Mouse (Mus musculus): Measurements from ENCODE around the gene Hoxc10. TPM values are rescaled to one million over a fixed set of nuclear protein-coding genes. Genes with fewer than 3 reads are reported as not detected.

The Hoxc10 gene
- polyA plus RNA-seq, 1 experiment from 2014 or later: 0.10 TPM

DNA sequence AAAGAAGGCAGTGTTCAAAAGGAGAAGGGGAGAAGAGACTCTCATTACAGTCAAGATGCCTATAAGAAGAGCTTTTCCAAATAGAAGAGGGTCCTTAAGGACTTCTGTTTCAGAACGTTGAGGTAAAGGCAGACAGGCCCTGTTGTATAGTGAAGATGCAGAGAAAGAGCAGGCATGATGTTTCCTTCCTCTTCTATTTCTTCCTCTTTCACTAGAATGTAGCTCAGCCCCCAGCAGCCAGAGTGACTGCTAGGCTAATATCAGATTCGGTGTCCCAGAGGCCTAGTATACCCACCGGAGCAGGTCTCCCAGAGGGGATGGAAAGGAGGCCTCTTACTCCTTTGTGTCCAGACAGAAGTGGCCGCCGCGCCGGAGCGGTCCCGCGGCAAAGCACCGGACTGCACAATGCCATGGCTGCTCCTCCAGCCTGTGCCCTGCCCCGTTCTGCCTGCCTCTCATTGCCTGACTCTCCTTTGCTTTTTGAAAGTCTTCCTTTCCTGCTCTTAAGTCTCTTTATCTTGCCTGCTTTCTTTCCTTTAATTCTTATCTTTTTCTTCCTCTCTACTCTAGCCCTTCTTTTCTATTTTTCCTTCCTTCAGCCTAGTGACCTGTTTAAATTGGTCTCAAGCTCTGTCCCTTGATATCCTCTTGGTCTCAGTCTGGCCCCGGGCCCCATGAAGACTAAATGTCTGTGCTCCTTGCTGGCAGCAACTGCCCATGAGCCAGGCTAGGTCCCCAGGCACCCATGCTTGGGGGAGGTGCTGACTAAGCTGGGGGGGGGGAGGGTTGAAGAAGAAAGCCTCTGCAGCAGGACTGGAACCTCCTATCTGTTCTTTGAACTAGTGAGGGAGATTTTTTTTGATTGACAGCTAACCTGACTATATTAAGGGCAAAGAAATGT lies 12.3 kb downstream of the Hoxc10 start:
- Histone ChIP-seq H3K4me2 (no peak overlapping the region), H3K27ac (ENCODE audit: low read depth, low read length) (no peak overlapping the region), H3K36me3 (ENCODE audit: control insufficient read depth, insufficient read depth, low read length) (no peaks in the 10 kb centered on the region), H3K4me3 (ENCODE audit: low read depth, low read length) (no peak overlapping the region), H3K9me3 (replicated peaks; ENCODE audit: control insufficient read depth, low read length) (no peaks in the 10 kb centered on the region), H3K4me1 (ENCODE audit: control insufficient read depth, insufficient read depth, low read length) (0 out of 2 replicates have a peak, but pooled peaks cover 3% of the 10 kb centered on the region), H3K9ac (ENCODE audit: low read depth, low read length) (no peak overlapping the region), H3K27me3 (ENCODE audit: control insufficient read depth, insufficient read depth, low read length) (peaks cover 98% of the 10 kb centered on the region)
- WGBS (ENCODE audit: insufficient replicate concordance): 2% methylated on average over 13 of the region's 13 CpGs
- no peak for ATAC-seq (replicated peaks; ENCODE audit: insufficient number of reproducible peaks, low FRiP score, low TSS enrichment)

DNA sequence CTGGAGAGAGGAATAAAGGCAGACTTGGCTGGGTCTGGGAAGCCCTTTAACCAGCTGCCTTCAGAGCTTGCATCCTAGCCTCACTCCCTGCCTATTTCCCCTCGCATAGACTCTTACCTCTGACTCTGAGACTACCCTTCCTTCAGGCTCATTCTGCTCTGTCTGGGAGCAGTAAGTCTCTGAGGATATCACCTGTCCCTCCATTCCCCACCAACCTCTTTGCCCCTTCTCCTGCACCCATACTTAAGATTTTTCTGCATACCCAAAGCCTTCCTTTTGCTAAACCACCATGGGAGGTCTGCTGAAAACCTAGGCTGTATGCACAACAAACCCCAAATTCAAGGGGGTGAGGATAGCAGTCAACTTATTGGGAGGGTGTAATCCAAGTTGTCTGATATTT lies 13.3 kb downstream of the Hoxc10 start:
- Histone ChIP-seq H3K27me3 (ENCODE audit: control insufficient read depth, insufficient read depth, low read length) (peaks cover 100% of the 10 kb centered on the region), H3K9ac (ENCODE audit: low read depth, low read length) (no peak overlapping the region), H3K9me3 (replicated peaks; ENCODE audit: control insufficient read depth, low read length) (no peaks in the 10 kb centered on the region), H3K4me3 (ENCODE audit: low read depth, low read length) (no peak overlapping the region), H3K4me2 (no peak overlapping the region), H3K27ac (ENCODE audit: low read depth, low read length) (no peak overlapping the region), H3K36me3 (ENCODE audit: control insufficient read depth, insufficient read depth, low read length) (no peaks in the 10 kb centered on the region), H3K4me1 (ENCODE audit: control insufficient read depth, insufficient read depth, low read length) (0 out of 2 replicates have a peak, but pooled peaks cover 3% of the 10 kb centered on the region)
- ATAC-seq (replicated peaks; ENCODE audit: insufficient number of reproducible peaks, low FRiP score, low TSS enrichment): no peak
- WGBS (ENCODE audit: insufficient replicate concordance): 0% methylated on average over 1 of the region's 1 CpGs

DNA sequence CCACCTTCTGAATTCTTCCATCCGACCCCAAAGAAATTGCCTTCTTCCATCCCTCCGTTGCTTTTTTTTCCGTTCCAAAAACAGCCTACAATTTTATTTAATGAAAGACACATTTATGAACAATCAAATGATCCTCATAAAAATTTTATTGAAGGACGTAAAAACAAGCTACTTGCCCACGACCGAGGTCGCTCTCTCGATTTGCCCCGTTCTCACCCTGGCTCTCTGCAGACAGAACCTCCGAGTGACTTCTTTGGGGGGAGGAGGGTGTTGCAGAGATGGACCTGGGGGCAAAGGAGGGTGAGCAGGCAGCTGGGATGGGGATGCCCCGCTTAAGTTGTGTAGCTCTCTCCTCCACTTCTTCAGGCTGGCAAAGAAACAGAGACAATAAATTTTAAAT lies 13.8 kb downstream of the Hoxc10 start:
- Histone ChIP-seq H3K4me3 (ENCODE audit: low read depth, low read length) (no peak overlapping the region), H3K9ac (ENCODE audit: low read depth, low read length) (no peak overlapping the region), H3K27me3 (ENCODE audit: control insufficient read depth, insufficient read depth, low read length) (peaks cover 100% of the 10 kb centered on the region), H3K9me3 (replicated peaks; ENCODE audit: control insufficient read depth, low read length) (no peaks in the 10 kb centered on the region), H3K4me2 (no peak overlapping the region), H3K4me1 (ENCODE audit: control insufficient read depth, insufficient read depth, low read length) (0 out of 2 replicates have a peak, but pooled peaks cover 3% of the 10 kb centered on the region), H3K36me3 (ENCODE audit: control insufficient read depth, insufficient read depth, low read length) (no peaks in the 10 kb centered on the region), H3K27ac (ENCODE audit: low read depth, low read length) (no peak overlapping the region)
- 3% methylated on average over 11 of the region's 11 CpGs for WGBS (ENCODE audit: insufficient replicate concordance)
- no peak for ATAC-seq (replicated peaks; ENCODE audit: insufficient number of reproducible peaks, low FRiP score, low TSS enrichment)

DNA sequence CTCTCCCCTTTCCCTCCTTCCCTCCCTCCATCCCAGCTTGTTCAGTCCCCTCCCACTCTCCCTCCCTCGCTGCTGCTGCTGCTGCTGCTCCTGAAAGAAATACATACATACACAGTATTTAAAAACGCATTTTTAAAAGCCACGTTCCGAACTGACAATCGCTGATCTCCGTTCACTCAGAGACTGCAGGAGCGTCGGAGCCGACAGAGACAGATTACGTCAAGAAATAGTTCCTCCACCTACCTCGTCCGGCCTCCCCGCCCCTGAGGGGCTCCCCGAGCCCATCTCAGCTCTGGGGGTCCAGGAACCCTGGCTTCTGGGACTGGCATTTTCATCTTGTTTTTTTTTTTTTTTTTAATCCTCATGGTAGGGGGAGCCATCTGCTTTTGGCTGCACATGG lies 14.3 kb downstream of the Hoxc10 start:
- H3K4me1 ChIP-seq (ENCODE audit: control insufficient read depth, insufficient read depth, low read length): 0 out of 2 replicates have a peak, but pooled peaks cover 3% of the 10 kb centered on the region

DNA sequence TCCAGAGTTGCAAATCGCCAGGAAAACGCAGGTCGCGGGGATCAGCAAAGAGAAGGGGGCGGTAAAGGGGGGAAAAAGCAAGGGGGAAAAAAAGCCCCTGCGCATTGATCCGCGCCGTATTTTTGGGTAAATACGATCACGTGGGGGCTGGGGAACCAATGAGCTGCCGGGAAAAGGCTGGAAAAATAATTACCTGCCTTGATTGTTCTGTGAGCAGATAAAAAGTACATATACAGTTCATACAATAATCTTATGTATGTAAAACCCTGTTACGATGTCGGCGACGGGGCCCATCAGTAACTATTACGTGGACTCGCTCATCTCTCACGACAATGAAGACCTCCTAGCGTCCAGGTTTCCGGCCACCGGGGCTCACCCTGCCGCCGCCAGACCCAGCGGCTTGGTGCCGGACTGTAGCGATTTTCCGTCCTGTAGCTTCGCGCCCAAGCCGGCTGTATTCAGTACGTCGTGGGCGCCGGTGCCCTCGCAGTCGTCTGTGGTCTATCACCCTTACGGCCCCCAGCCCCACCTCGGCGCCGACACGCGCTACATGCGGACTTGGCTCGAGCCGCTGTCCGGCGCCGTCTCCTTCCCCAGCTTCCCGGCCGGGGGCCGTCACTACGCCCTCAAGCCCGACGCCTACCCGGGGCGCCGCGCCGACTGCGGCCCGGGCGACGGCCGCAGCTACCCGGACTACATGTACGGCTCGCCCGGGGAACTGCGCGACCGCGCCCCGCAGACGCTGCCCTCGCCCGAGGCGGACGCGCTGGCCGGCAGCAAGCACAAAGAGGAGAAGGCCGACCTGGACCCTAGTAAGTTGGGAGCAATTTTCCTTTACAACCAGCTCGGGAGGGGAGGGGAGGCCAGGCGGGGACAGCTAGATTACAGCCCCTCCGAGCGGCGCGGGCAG lies 15.0 kb downstream of the Hoxc10 start:
- no peaks in the 10 kb centered on the region for H3K36me3 ChIP-seq (ENCODE audit: control insufficient read depth, insufficient read depth, low read length)
- no peaks in the 10 kb centered on the region for H3K9me3 ChIP-seq (replicated peaks; ENCODE audit: control insufficient read depth, low read length)
- no peak overlapping the region for H3K27ac ChIP-seq (ENCODE audit: low read depth, low read length)
- under 1% methylated on average over 88 of the region's 88 CpGs for WGBS (ENCODE audit: insufficient replicate concordance)
- no peak for ATAC-seq (replicated peaks; ENCODE audit: insufficient number of reproducible peaks, low FRiP score, low TSS enrichment)
- H3K9ac ChIP-seq (ENCODE audit: low read depth, low read length): no peak overlapping the region
- H3K27me3 ChIP-seq (ENCODE audit: control insufficient read depth, insufficient read depth, low read length): peaks cover 100% of the 10 kb centered on the region
- H3K4me1 ChIP-seq (ENCODE audit: control insufficient read depth, insufficient read depth, low read length): 0 out of 2 replicates have a peak, but pooled peaks cover 3% of the 10 kb centered on the region
- H3K4me3 ChIP-seq (ENCODE audit: low read depth, low read length): peak overlapping the region; percentile 31
- H3K4me2 ChIP-seq: peak overlapping the region; percentile 58

More for the DNA sequence above, 14.3 kb downstream of the Hoxc10 start:
- under 1% methylated on average over 14 of the region's 14 CpGs for WGBS (ENCODE audit: insufficient replicate concordance)
- Histone ChIP-seq H3K27me3 (ENCODE audit: control insufficient read depth, insufficient read depth, low read length) (peaks cover 100% of the 10 kb centered on the region), H3K4me3 (ENCODE audit: low read depth, low read length) (peak overlapping the region; percentile 31; the same call in 1 of the 2 replicates), H3K36me3 (ENCODE audit: control insufficient read depth, insufficient read depth, low read length) (no peaks in the 10 kb centered on the region), H3K9me3 (replicated peaks; ENCODE audit: control insufficient read depth, low read length) (no peaks in the 10 kb centered on the region), H3K4me2 (peak overlapping the region; percentile 58), H3K9ac (ENCODE audit: low read depth, low read length) (no peak overlapping the region), H3K27ac (ENCODE audit: low read depth, low read length) (no peak overlapping the region)
- ATAC-seq (replicated peaks; ENCODE audit: insufficient number of reproducible peaks, low FRiP score, low TSS enrichment): no peak

DNA sequence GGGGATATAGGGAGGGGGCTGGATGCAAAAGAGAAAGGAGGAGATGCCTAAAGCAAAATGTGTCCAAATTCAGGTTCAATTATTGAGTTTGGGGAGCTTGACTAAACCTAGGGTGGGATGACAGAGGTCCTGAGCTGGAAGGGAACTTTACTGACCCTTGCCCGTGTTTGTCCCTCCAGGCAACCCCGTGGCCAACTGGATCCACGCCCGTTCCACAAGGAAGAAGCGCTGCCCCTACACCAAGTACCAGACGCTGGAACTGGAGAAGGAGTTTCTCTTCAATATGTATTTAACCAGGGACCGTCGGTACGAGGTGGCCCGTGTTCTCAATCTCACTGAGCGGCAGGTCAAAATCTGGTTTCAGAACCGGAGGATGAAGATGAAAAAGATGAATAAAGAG lies 17.1 kb downstream of the Hoxc10 start:
- Histone ChIP-seq H3K27me3 (ENCODE audit: control insufficient read depth, insufficient read depth, low read length) (peaks cover 100% of the 10 kb centered on the region), H3K36me3 (ENCODE audit: control insufficient read depth, insufficient read depth, low read length) (no peaks in the 10 kb centered on the region), H3K4me2 (no peak overlapping the region), H3K9ac (ENCODE audit: low read depth, low read length) (no peak overlapping the region), H3K9me3 (replicated peaks; ENCODE audit: control insufficient read depth, low read length) (no peaks in the 10 kb centered on the region), H3K27ac (ENCODE audit: low read depth, low read length) (no peak overlapping the region), H3K4me1 (ENCODE audit: control insufficient read depth, insufficient read depth, low read length) (no peaks in the 10 kb centered on the region), H3K4me3 (ENCODE audit: low read depth, low read length) (no peak overlapping the region)
- ATAC-seq (replicated peaks; ENCODE audit: insufficient number of reproducible peaks, low FRiP score, low TSS enrichment): no peak
- WGBS (ENCODE audit: insufficient replicate concordance): 2% methylated on average over 12 of the region's 12 CpGs

DNA sequence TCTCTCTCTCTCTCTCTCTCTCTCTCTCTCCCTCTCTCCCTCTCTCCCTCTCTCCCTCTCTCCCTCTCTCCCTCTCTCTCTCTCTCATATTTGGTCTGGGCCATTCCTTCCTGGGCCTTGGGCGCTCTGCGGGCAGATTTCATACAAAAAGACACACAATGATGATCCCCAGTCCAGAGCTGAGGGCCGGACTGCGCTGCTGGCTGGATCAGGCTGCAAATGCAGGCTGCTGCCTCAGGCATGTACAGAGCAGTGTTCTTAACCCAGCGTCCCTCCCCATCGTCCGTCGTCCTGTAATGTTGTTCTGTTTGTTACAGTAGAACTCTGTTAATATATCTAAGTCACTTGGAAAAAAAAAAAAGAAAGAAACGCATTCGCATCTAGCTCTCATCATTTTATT lies 17.9 kb downstream of the Hoxc10 start:
- no peaks in the 10 kb centered on the region for H3K4me1 ChIP-seq (ENCODE audit: control insufficient read depth, insufficient read depth, low read length)
- ATAC-seq (replicated peaks; ENCODE audit: insufficient number of reproducible peaks, low FRiP score, low TSS enrichment): no peak
- H3K9me3 ChIP-seq (replicated peaks; ENCODE audit: control insufficient read depth, low read length): no peaks in the 10 kb centered on the region
- H3K4me3 ChIP-seq (ENCODE audit: low read depth, low read length): no peak overlapping the region
- peaks cover 100% of the 10 kb centered on the region for H3K27me3 ChIP-seq (ENCODE audit: control insufficient read depth, insufficient read depth, low read length)
- no peak overlapping the region for H3K27ac ChIP-seq (ENCODE audit: low read depth, low read length)
- WGBS (ENCODE audit: insufficient replicate concordance): under 1% methylated on average over 10 of the region's 10 CpGs
- no peaks in the 10 kb centered on the region for H3K36me3 ChIP-seq (ENCODE audit: control insufficient read depth, insufficient read depth, low read length)
- no peak overlapping the region for H3K4me2 ChIP-seq
- no peak overlapping the region for H3K9ac ChIP-seq (ENCODE audit: low read depth, low read length)

DNA sequence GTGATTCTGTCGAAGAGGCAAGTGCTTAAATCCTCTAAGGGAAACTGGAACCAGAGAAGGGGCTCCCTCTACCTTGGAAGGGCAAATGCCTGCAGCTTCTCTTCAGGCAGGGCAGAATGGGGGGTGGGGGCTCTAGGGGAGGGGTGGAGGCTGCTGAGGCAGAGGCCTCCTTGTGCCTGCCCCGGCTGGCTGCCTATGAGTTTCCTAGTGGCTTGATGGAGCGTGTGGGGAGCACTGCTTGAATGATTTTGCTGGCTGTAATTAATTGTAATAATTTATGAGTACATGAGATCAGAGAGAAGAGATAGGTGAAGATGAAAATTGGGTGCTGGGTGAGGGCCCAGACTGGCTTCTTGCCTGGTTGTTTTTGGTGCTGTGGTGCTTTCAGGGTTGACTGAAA lies 18.3 kb downstream of the Hoxc10 start:
- Histone ChIP-seq H3K27me3 (ENCODE audit: control insufficient read depth, insufficient read depth, low read length) (peaks cover 100% of the 10 kb centered on the region), H3K27ac (ENCODE audit: low read depth, low read length) (no peak overlapping the region), H3K4me3 (ENCODE audit: low read depth, low read length) (no peak overlapping the region), H3K9me3 (replicated peaks; ENCODE audit: control insufficient read depth, low read length) (no peaks in the 10 kb centered on the region), H3K4me1 (ENCODE audit: control insufficient read depth, insufficient read depth, low read length) (no peaks in the 10 kb centered on the region), H3K36me3 (ENCODE audit: control insufficient read depth, insufficient read depth, low read length) (no peaks in the 10 kb centered on the region), H3K9ac (ENCODE audit: low read depth, low read length) (no peak overlapping the region), H3K4me2 (no peak overlapping the region)
- WGBS (ENCODE audit: insufficient replicate concordance): 1% methylated on average over 3 of the region's 3 CpGs
- ATAC-seq (replicated peaks; ENCODE audit: insufficient number of reproducible peaks, low FRiP score, low TSS enrichment): no peak

All from heart, embryonic 11.5 days (tissue).